Mouse (Mus musculus): ENCODE measurements around the gene Cirbp.

The Cirbp gene

DNA sequence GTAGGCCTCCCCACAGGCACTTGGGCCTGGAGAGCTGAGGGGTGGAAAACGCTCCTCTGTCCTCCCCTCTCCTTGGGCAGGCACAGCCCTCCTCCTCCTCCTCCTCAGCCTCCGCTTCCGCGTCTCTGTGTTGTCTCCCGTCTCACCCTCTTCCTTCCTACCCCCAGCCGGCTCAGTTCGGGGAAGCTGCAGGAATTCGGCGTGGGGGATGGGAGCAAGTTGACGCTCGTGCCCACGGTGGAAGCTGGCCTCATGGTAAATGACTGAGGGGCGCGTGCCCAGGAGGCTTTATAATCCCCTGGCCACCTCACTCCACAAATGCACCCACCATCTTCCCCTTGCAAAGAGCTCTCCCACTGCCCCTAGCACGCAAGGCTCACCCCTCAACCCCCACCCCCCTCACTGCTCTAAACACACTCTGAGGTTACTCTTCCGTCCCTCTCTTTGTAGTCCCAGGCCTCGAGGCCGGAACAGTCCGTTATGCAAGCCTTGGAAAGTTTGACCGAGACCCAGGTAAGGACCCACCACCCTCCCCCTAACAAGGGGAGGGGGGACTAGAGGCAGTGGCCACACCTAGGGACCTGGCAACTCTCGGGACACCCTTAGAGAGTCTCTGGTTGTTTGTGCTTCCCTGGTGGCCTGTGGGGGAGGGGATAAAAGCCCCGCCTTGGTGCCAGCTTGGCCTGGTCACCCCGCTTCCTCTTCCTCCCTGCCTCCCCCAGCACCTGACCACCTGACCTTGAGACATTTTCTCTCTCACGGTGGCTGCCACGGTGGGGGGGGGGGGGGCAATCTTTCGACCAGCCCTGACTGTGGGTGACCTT, 14.4 kb upstream of the Cirbp start:
- peak; percentile 77 for DNase-seq

DNA sequence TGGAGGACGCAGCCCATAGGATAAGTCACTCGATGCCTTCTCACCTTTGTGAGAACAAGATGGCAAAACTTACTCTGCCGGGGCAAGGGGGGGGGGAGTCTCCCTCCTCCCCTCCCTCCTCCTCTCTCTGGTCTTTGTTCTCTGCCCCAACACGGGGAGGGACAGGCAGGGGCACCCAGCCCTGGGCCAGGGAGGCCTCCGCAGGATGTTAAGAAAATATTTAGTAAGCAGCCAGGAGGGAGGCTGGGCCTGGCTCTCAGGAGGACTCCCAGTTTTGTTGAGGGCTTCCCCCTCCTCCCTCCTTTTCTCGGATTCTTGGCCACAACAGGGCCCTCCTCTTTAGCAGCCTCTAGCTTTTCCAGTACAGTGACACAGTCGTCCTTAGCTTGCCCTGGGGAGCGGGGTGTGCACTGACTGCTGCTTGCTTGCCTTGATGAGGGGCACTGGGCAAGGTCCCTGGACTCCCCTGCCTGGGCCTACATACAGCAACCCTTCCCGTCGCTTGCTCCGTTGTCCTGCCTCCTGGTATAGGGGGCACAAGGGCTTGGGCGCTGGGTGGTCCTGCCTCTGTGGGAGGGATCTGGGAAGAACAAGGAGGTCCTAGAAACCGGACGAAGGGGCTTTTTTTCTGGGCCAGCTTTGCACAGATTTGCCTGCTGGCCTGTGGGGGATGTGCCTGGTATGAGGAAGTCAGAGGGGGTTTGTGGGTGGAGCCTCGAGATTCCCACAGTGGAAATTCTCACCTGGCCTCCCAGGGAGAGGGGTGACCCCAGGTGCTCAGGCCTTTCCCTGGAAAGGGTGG, 13.5 kb upstream of the Cirbp start:
- peak; percentile 72 for DNase-seq

DNA sequence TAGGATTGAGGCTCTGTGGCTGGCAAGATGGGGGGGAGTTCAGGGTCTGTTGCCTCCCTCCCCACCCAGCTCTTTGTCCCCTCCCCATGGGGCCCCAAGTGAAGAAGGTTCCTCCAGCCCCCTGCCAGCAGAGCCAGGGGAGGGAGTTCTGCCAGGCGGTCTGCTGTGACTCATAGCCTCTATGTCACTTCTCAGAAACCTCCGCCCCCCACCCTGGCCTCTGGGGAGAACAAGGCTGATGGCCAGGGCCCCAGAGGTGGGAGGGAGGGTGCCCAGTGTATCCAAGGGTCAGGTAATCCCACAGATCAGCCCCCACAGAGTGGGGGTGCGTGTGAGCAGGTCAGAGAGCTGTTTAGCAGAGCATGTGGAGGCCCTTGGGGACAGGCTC, 12.9 kb upstream of the Cirbp start:
- DNase-seq: peak; percentile 48

DNA sequence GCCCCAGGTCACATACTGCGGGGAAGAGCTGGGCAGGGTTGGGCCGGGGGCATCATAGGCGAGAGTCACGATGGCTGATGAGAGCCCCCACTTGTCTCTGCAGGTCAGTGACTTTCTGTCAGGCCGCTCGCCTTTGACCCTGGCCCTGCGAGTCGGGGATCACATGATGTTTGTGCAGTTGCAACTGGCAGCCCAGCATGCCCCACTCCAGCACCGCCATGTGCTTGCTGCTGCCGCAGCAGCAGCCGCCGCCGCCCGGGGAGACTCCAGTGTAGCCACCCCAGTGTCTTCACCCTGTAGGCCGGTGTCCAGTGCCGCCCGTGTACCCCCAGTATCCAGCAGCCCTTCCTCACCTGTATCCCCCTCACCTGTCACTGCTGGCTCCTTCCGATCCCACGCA, 12.1 kb upstream of the Cirbp start:
- DNase-seq: no peak

DNA sequence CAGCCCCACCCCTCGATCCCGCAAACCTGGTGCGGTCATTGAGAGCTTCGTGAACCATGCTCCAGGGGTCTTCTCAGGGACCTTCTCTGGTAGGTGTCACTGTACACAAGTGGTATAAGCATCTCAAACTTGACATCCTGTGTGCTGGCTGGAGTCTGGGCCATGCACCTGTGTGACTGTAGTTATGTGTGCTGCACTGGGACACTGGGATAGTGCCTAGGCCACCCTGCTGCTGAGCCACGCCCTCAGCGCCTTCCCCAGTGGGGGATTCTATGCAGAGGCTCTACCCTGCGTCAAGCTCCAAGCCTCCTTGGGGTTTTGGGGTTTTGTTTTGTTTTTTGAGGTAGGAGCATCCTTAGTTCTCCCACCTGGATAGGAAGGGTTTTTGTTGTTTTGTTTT, 11.4 kb upstream of the Cirbp start:
- DNase-seq: no peak

DNA sequence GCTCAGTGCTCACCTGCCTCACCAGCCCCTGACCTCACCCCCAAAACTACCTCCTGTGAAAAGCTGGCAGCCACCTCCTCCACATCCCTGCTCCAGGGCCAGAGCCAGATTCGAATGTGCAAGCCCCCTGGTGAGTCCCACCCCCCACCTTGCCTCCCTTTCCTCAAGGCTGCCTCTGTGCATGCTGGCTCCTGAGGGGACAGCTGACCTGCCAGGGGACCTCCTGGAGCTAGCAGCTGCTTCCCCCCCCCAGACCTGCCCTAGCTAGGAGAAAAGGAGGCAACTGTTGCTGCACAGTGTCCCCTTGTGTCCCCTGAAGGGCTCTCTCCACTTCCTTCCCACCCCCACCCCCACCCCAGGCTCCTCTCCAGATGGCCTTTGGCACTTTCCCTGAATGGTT, 10.5 kb upstream of the Cirbp start:
- no peak for DNase-seq

DNA sequence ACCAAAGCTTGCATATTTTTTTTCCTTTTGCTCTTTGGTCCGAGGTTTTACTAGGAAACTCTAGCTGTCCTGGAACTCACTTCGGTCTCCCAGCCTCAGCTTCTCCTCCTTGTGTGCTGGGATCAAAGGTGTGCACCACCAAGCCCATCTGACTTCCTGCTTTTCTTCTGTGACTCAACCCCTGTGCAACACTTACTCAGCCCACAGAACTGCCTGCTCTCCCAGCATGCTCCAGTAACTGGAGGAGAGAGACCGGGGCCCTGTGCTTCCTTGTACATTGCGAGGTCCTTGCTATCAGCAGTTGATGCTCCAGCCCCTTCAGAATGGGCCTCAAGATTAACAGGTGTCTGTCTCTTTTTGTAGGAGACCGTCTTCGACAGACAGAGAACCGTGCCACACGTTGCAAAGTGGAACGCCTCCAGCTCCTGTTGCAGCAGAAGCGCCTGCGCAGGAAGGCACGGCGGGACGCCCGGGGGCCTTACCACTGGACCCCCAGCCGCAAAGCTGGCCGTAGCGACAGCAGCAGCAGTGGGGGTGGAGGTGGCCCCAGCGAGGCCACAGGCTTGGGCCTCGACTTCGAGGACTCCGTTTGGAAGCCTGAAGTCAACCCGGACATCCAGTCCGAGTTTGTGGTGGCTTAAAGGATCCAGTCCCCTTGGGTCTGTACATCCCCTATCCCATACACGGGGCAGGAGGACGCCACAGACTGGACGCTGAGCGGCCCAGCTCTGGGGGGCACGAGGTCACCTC, 9.6 kb upstream of the Cirbp start:
- no peak for DNase-seq

DNA sequence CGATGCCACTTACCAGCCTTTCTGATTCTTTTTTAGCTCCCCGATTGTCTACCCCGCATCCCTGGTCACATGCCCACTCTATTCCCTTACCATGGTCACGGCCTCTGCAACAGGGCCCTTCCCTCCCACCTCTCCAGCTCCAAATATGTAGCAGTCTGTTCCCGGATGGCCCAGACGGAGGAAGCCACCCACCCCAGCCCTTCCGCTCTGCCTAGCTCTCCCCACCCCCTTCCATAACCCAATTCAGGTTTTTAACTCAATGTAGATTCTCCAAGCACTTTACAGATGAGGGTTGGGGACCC, 9.1 kb upstream of the Cirbp start:
- no peak for DNase-seq

DNA sequence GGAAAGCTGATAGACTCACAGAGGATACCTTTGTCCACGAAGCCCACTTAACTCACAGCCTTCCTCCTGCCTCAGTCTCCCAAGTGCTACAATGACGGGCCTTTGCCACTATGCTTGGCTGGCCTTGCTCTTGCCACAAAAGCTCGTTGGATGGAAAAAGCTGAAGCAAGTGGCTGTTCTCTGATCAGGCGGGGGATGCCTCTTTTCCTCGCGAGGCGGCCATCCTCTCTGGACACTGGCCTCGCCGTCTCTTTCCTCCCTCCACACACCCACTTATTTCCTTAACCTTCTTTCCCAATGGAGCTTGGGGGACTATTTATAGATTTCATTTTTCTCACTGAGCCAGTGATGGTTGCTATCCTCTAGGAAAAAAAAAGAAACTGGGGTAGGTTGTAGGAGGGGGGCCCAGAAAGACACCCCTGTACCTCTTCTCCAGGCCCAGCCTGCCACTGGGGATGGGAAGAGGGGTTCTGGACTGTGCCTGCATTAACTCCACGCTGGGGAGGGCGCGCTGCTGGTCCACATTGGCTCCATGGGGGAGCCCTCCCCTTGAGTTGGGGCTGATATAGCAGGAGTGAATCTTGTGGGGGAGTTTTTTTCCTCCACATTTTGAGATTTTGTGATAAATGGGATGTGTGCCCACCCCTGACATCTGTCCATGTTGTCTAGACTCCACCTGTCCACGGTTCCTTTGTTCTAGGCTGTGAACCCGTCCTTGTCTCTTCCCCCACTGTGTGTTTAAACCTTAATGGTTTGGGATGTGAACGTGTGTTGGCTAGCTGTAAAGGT, 8.4 kb upstream of the Cirbp start:
- no peak for DNase-seq

DNA sequence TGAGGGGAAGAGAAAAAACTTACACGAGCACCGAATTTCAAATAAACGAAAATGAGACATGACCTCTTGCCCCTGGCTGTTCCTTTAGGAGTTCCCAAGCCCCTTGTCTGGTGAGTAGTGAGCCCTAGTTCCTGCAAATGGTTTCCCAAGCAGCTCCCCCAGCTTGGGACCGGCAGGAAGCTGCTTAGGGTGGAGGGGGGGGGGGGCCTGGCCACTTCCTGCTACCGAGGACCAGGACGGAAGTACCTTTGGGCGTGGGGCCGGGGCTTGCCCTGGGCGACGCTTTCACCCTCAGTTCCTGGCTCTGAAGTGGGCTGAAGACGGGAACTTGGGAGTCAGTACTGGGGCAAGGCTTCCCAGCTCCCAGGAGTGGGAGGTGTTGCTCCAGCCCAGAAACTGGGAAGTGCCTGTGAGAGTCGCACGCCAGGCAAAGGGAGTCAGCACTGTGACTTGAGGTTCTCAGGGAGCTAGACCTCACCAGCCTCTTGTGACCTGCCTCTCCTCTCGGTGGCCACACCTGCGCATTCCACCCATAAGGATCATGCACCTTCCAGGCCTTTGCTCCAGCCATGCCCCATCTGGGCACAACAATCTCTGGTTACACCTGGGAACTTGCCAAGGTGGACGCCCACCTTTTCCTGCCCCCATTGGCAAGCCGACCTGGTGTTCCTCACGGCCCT, 7.3 kb upstream of the Cirbp start:
- DNase-seq: peak; percentile 50

DNA sequence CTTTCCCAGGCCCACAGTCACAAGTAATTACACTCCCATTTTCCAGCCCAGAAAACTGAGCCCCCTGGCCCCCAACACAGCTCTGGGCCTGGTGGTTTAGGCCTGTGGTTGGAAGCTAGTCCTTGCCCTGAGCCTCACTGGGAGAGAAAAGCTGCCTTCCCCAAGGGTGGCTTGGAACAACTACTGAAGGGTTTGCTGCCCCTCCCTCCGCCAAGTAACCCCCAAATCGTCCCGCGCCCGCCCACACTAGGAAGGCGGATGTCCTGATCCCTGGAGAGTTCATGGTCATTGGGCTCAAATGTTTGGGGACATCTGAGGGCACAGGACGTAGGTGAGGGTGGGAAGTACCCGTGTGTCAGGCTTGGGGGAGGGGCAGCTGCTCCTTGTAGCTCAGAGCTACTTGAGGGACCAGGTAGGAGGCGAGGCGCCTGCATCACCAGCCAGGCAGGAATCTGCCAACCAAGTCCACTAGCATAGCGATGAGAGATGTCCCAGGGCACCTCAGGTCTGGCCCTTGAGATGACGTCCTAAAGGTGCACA, 6.7 kb upstream of the Cirbp start:
- DNase-seq: no peak

DNA sequence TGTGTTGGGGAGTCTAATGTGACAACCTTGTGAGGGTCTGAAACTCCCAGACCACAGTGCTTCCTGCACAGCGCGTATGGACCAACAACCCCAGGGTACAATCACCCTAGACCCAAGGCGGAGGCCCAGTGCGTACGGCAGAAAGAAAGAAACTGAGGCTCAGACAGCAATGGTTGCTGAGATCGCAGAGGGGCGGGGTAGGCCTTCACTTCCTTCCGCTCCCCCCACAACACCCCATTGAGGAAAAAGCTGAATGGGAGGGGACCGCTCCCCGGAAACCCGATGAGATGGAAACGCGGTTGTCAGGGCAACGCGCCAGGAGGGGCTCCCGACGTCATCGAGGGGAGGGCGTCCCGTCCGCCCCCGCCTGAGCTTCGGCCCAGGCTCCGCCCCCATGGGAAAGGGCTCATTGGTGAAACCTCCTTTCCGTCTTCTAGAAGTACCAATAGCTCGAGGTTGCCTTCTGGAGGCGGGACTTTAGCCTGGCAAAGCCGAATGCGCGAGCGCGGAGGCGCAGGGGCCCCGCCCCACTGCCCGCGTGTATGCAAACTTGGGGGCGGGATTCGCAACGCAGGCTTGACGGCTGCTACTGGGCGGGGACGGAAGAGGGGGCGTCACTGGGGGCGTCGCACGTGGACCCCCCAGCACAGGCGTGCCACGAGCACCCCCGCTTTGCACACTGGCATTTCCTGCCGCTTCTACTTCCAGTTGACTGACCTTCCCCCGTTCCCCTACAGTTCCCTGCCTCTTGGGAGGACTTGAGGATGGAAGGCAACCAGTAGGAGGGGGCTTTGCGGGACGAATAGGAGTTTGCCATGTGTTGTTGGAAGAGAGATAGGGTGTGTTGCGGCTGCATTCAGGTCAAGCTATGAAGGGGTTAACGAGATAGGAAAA, 6.0 kb upstream of the Cirbp start:
- DNase-seq: peak; percentile 99

DNA sequence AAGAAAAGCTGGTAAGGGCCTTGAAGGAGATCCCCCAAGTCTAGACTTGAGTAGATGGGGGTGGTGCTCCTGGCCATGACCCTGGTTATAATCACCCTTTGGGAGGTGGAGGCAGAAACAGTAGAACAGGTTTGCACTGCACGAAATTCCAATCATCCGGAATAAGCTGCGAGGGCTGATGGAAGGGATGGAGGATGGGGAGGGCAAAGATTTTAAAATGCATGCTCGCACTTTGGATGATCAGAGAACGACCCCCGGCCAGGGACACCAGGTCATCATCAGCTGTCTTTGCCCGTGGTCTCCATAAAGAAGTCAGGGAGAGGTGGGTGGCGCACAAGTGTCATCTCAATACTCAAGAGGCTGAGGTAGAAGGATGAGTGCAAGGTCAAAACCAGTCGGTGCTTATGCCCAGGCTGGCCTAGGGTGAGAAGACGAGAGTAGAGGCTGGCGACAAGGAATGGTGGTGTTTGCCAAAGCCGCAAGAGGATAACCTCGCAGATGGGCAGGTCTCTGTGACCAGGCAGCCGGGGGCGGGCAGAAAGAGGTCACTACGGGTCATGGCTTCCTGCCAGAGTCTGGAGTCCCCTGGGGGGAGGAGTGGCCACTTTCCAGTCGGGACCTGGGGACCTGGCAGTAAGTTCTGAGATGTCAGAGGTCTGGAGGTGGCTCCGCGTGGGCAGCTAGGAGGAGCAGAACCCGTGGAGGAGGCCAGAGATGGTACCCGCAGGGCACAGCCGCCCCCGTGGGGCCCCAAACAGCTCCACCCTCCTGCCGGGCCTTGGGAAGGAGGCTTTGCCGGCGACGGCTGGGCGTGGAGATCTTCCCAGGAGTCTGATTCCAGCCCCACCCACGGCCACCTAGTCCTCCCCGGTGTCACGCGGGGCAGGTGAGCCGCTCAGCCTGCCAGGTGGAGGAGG, 5.1 kb upstream of the Cirbp start:
- peak; percentile 89 for DNase-seq

DNA sequence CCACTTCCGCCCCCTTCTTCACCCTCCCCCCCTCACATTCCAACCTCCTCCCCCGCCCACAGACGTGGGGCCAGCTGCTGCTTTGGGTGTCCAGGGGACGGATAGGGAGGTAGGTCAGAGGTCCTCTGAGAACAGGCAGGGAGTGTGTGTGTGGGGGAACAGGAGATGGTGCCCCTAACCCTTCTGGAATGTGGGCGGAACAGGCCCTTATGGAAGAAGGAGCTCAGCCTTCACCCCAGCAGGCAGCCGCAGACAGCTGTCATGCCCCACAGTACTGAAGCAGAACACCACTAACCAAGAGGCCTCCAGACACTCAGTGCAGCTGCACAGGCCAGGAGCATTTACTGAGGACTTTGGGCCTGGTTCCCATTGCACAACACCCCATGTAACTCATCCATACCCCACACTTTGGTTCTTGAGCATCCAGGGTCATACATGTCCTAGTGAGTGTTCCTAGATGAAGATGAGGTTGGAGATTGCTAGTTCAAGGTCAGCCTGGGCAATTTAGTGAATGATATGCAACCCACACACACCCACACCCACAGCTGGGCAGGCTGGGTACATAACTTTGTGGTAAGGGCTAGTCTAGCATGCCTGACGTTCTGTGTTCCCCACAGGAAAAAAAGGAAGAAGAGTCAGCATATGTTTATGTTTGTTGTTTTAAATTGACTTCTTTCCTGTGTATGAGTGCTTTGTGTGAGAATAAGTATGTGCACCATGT, 4.1 kb upstream of the Cirbp start:
- DNase-seq: peak; percentile 69

DNA sequence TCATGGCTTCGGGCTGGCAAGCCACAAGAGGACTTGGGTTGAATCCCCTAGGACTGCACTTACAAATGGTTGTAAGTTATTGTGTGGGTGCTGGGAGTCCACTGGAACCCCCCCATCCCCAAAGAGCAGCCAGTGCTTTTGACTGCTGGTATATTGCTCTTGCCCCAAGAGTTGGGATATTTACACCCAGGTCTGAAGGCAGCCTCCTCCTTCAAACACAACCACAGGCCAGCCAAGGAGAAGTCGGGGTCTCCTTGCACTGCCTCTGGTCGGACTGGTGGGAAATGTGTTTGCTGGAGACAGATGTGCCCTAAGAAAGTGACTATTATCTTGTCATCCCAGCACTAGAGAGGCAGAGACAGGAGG, 3.6 kb upstream of the Cirbp start:
- no peak for DNase-seq

DNA sequence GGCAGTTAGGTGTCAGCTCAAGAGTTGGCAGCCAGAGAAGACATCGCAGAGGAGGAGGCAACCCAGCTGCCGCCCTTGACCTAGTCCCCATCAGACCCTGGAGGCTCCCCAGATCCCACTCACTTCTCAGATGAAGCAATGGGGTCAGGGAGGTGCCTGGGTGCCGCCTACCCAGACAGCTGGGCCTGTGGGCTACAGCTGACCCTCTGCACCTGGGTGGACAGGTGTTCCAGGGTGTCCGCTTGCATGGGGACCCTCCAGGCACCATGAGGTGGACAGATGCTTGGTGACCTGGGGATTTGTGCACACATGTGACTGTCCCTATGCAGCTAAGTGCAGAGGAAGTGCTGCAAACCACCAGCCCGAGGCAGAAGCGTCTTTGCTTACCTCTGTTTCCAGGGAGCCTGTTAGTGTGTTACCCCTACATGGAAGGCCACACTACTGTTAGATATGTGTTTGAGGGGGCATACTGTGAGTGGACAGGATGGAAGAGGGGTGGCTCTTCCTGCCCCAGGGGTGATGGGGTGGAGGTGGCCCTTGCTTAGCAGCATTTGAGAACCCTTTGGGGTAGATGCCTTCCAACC, 3.0 kb upstream of the Cirbp start:
- DNase-seq: no peak

DNA sequence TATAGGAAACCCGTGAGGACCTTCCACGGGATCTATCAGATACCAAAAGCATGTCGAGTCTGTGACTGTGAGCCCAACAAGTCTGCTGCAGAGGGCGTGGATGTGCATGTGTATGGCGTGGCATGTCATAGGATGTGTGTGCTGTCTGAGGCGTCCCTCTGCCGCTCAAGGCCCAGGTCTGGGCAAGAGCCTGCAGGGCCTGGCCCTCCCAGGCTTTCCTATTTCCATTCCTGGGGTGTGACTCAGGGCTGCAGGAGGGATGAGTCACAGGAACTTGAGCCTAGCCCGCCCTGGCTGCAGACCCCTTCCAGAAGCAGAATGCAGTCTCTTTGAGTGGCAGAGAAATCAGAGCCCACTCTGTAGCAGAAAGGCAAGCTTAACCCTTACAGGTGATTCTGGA, 2.1 kb upstream of the Cirbp start:
- no peak for DNase-seq

DNA sequence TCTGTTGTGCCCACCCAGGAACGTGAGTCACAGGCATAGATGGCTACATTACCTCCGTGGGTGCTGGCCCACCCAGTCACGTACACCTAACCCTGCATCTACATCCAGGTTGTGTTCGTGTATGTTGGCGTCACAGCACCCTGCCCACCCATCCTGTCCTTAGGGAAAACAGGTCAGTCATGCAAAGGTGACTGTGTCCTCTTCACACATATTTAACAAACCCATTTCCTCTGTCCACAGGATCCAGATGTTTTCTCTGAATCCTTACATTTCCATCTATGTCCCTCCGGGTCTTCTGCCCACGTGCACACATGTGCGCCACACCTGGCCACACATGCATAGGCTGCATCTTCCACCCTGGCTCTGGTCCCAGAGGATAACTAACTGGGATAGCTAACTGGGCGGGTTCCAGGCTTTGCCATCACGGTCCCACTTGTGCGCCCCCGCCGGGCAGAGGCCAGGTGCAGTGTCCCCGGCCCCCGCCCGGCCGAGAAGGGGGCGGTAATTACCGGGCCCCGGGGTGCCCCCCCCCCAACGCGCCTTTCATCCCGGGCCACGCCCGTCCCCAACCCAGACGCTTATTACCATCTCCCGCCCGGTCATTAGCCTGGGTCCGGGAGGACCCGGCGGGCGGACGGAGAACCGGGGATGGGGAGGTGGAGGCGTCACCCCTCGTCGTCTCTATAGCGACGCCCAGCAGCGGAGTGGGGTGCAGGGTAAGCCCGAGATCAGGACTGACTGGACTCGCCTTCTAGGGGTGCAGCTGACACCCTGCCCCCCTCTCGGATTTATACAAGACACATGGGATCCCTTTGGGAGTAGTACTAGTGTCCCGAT, 1.4 kb upstream of the Cirbp start:
- DNase-seq: no peak
